Mouse (Mus musculus) stomach, postnatal 0 days (tissue): Measurements from ENCODE around the gene Trappc6b.

Experiments used
- CTCF ChIP-seq: IDR thresholded peaks from 2 replicates; pipeline ENCODE4 v1.5.1; 2016; ENCODE audit warnings: antibody characterized with exemption, low read depth, mild to moderate bottlenecking, moderate library complexity
- EP300 ChIP-seq: optimal IDR thresholded peaks from 2 replicates; pipeline ENCODE3; 2016; ENCODE audit warnings: antibody characterized with exemption

- TF ChIP-seq CTCF = no peak
- peak; percentile 53 for TF ChIP-seq EP300
Observed at GRCm38 (mm10) chr12:59012710-59013091, 48.6 kb downstream of the Trappc6b start.
